Mouse (Mus musculus) brain, adult 2 months (tissue): ENCODE results near the gene Ptf1a.

ENCODE experiments used
- DNase-seq: peaks from one replicate; pipeline ENCODE4 v3.0.0; 2011; ENCODE audit warnings: low read depth, low spot score

The Ptf1a gene

DNA sequence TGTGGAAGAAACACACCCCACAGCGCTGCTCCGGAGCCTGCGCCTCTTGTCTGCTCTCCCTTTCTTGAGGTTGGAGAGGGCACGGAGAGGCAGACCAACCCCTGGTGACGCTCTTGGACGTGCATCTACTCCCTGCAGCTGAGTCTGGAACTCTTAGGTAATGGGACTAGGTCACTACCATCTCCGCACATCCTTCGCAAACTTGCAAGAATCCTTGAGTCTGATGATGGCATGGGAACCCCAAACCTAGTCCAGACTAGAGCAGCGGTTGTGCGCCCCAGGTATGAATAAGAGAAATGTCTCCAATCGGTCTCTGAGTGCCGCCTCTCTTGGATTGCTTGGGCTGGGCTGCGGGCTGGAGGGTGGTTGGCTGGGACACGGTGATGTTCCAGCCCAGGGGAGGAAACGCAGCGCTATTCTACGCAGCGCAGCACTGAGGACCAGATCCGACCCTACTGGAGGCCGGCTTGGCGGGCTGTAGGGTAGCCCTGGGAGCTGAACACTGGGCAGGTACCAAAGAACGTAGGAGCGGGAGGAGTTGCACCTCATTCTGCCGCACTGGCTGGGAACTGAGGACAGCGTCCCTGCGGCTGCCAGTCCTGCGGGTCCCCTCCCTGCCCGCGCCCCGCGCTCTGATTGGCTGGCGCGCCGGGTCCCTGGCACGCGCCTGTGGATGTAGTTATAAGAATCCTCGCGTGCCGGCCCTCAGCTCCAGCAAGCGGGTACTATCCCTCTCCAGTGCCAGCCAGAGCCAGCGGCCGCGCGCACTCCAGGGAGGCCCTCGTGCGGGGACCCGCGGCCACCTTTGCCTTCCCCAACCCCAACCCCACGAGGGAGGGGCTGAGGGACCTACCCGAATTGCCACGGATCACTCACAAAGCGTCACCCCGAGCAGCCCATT lies at the start of gene Ptf1a:
Gene Ptf1a, plus strand, starts transcription at position 733 of the 901 bp plus-strand sequence.
- DNase-seq: no peak

DNA sequence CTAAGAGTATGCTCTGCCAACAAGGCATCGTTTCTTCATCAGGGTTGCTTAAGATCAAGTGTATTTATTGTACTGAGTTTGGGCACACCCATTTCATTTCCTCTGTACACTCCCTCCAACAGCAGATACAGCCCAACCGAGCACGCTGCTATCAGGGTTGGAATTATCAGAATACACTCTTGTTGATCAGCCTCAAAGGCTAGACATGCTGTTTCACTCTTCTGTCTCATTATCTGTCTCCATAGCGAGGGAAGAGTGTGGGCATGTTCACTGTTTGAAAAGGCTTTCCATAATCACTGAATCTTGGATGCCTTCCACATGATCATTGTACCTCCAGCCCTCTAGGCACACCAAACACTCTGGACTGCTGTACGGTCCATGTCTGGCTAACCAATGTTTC lies 40.1 kb upstream of the Ptf1a start:
- DNase-seq: no peak

DNA sequence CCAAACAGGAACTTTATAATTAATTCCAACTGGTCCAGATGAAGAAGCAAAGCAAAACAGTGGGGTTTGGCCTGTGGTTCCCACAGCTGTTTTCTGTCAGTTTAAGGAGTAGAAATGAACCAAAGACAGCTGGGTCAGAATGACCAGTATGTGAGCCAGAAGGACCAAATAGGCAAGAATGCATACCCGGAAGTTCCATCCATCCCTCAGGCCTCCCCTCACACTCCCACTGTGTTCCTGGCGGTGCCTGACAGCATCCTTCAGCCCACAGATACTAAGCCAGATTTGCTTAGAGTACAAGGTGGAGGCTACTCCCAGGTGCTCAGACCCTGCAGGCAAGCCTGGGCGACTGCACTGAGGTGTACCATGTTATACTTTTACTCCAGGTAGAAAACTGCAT lies 38.9 kb upstream of the Ptf1a start:
- DNase-seq: no peak

DNA sequence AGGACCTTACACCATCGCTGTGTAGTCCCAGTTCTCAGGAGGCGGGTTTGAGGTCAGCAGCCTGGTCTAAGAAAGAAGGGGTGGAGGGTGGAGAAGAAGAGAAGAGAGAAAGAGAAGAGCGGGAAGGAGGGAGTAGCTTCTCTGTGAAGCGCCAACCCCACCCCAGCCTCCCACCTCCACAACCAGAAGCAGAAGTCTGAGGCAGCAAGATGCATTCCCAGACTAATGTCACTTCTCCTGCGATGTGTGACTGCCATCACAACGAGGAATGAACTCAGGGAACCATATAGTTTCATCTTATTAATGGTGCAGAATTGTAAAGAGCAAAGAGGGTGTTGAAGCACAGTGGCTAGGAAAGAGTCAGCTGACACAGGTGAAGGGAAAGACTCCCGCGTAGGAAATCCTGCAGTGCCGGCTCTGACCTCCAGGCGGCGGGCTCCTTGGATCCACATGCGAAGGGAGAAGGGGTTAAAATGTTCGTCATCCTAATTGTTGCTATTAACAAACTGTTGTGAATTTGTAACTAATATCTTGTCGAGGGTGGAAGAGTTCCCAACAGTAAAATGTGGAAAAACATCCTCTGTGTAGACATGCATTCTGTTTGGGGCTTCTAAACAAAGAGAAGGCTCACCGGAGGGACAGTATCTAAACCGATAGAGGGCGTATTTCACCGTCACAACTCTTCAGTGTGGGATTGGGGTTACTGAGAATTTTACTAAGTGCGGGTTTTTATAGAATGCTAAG lies 31.1 kb upstream of the Ptf1a start:
- peak; percentile 69 for DNase-seq

DNA sequence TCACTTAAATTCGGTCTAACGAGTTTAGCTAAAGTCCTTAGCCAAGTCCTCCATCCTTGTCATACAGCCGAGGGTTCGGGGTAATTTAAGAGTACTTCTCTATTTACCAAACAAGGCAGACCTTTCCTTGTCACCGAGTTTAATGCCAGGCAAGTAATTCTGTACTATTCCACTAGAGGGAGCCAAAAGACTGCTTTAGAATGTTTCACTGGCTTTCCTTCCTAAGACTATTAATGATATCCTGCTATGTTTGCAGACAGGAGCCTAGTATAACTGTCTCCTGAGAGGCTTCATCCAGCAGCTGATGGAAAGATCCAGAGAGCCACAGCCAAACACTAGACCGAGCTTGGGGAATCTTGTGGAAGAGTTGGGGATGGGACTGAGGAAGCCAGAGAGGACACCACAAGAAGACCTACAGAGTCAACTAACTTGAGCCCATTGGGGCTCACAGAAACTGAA lies 30.4 kb upstream of the Ptf1a start:
- DNase-seq: peak; percentile 85

DNA sequence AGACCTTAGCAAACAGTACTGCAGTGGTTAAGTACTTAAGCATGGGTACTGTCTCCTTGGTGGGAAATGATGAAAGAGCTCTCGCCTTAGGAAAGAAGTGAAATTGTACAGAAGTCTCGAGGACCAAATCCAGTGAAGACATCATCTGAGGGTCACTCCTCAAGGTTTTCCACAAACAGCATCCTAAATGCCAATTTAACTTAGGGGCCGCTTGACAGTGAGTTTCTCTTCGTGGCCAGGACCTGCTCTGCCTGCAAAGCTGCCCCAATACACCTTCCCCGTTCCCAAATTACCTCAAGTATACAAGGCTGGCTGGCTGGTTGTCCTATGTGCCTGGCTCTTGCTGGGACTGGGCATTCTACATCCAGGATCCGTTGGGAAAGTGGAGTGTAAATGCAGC lies 29.4 kb upstream of the Ptf1a start:
- no peak for DNase-seq

DNA sequence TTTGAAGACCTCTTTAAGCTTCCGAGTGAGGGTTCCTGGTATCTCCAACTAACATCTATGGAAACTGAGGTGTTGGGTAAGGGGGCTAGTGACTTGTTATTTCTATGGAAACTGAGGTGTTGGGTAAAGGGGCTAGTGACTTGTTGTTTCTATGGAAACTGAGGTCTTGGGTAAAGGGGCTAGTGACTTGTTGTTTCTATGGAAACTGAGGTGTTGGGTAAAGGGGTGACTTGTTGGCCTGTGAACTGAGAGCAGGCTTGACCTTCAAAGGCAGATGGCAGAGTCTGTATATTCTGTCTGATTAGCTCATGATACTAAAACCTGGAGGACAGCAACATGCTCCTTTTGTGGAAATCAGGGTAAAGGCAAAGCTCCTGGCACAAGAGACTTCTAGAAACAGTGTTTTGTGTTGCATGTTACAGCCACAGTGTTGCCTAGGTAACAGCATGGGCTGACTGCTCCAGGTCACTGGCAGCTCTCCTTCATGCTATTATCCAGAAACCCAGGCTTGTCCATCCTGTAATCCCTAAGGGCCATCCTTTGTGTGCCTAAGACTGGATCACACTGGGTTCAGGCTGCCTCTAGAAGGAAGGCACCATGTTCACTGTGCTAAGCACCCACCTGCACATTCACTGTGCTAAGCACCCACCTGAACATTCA lies 25.6 kb upstream of the Ptf1a start:
- DNase-seq: no peak

DNA sequence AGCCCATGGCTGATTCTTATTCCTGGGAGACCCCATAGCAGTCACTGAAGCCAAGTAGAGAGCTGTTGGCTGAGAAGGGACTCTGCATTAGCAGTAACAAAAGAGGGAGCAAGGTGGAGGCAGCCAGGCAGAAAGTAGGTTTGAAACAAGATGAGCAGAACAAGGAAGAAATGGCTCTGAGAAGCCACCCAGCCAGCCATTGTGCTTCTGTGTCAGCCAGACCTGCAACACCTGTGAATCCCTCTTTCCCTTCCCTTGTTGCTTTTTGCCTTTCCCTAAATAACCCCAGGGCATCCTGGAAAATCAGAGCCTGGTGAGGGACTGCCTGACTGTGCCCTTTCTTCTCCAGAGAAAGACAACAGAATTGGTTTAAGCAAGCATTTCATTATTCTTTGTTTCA lies 23.2 kb upstream of the Ptf1a start:
- DNase-seq: no peak

DNA sequence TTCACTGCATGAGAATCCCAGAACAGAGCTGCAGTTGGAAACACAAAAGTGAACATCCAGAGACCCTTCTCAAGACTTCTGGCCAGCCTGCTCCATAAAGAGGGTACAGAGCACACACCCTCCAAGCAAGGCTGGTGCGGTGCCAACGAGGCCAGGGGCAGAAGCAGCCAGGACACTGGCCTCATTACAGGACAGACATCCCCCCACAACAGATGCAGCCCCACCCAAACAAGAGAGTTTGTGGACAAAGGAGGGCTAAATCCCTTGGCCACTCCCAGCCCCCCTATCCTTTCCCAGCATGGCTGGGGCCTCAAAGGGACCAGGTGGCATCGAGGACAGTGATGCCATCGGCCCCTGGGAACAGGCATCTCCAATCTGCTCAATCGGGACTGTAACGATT lies 22.4 kb upstream of the Ptf1a start:
- DNase-seq: no peak

DNA sequence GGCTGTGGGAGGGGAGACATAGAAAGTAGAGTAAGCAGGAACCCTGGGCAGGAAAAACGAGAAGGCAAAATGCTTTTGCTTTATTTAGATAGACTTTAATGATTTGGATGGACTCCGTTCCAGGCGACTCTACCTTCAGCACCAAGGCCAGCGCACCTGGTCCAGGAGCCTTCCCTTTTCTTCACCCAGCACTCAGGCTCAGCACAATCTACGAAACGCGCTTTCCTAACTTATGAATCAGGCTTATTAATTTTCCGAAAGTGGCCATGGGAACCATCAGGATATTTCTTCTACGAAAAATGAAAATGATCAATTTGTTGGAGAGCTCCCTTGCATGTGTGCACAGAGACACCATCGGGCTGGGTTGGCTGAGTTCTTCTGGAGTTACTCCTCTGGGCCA lies 16.4 kb upstream of the Ptf1a start:
- DNase-seq: no peak

DNA sequence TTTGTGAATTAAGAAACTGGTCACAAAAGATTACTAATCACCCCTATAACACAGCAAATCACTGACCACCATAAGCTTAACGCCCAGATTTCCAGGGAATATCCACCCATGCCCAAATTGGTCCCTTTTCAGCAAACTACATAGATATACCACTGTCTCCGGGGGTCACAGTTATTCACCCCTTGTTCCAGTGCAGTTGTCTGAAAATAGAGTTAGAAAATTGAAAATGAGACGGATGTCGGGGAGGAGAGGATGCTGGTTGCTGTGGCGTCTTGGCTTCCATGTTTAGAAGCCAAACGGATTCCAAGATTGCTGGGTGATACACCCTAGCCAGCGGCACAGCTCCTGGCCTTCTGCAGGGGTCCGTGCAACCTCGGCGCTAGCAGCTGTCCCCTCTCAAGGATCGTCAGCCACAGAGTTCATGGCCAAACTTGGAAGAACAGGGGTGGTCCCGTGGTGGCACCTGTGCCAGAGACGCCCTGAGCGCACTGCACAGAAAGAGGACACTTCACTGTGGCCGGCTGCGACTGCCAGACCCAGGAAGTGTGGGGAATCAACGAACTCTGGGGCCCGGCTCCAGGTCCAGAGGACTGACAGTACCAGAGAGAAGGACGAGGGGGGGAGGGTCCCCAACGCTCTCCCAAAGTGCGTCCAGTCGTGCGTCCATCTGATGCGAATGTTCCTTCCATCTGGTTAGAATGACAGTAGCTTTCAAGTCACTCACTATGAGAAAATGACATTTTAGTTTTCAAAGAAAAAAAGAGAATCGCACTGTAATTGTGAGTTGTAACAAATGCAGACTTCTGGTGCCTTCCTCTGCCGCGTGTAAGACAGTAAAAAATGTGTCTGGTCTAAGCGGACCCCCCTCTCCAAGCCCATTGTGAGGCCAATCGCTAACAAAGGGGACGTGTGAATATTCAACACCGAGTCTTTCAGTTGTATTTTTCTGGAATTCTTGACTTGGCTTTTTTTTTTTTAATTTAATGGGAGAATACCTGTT lies 15.5 kb upstream of the Ptf1a start:
- DNase-seq: no peak

DNA sequence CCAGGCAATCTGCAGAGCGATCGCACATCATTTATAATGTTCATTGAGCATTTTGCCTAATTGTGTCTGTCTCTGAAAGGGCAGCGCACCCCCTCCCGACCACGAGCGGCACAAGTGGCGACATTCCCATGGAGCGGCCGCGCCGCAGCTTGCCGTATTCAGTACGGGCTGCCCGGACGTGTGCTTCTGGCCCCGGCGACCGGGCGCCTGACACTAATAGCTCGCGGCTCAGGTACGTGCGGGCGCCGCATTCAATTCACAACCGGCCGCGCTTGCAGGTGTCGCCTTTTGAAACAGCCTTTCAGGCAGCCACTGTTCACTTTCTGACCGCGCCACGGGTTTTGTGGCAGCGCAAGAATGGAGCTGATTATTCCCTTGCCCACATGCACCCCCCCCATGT lies 14.7 kb upstream of the Ptf1a start:
- no peak for DNase-seq

DNA sequence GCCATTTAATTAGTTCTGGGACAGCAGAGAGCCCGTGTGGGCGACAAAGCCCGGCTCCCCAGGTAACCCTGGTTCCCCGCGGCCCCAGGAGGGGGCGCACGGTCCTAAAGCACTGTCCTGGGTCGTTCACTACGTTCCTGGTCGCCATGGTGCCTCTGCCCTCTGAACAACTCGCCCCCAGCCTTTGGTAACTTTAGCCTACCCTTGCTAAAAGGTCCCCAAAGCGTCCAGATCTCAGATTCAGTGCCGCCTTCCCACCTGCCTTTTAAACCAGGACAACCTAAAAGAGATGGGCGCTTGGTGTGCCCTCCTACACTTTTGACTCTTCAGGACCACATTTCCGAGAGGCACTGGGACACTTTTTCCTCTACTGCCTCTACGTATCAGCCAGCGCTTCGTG lies 14.3 kb upstream of the Ptf1a start:
- no peak for DNase-seq

DNA sequence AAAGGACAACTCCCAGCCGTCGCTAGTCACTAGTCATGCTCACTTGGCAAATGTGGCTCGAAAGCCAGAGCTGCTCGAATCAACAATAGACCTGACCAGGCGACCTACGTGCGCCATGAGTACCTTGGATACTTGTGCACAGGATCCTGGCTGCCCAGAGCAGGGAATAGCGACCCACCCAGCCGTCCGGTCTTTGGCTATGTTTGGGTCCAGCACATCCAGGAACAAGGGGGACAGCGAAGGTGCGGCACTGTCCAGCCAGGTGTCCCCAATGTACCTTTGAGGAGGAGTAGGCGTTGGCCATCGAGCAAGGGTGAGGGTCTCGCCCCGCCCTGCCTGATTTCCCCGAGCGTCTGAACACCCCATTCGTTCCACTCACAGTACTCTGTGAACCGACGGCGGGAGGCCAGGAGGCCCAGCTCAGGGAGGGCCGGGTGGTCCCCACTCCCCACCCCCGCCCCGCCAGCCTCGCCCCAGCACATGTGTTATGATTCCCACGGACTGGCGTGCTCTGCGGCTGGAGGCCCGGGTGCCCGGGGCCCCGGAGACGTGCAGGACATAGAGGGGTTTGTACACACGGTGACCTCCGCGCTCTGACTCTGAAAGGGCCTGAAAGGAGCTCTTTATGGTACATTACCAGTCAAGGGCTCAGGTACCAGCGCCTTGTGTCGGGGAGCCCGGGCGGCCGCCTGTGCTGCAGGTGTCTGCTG lies 13.7 kb upstream of the Ptf1a start:
- DNase-seq: no peak

DNA sequence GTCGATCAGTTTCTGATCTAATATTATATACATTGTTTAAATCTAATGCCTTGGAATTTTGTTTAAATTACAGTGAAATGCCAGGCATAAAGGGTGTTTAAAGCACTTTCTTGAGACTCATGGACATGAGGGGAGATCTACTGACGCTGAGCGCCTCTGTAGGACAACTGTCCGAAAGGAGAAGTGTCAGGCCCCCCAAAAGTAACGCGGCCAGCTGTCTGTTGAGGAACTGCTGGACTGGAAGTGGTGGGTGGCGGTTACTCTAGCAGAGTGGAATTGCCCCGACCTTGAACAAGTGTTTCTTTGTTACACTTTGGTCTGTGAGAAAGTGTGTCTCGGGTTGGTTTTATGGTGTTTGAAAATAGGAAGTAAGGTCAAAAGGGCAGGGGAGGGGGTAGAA lies 1.1 kb upstream of the Ptf1a start:
- no peak for DNase-seq

DNA sequence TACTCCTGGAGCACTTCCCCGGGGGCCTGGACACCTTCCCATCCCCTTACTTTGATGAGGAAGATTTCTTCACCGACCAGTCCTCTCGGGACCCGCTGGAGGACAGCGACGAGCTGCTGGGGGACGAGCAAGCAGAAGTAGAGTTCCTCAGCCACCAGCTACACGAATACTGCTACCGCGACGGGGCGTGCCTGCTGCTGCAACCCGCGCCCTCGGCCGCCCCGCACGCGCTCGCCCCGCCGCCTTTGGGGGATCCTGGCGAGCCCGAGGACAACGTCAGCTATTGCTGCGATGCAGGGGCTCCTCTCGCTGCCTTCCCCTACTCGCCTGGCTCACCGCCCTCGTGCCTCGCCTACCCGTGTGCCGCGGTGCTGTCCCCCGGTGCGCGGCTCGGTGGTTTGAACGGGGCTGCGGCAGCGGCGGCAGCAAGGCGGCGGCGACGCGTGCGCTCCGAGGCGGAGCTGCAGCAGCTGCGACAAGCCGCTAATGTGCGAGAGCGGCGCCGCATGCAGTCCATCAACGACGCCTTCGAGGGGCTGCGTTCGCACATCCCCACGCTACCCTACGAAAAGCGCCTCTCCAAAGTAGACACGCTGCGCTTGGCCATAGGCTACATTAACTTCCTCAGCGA lies 523 bp downstream of the Ptf1a start:
- DNase-seq: peak; percentile 7

DNA sequence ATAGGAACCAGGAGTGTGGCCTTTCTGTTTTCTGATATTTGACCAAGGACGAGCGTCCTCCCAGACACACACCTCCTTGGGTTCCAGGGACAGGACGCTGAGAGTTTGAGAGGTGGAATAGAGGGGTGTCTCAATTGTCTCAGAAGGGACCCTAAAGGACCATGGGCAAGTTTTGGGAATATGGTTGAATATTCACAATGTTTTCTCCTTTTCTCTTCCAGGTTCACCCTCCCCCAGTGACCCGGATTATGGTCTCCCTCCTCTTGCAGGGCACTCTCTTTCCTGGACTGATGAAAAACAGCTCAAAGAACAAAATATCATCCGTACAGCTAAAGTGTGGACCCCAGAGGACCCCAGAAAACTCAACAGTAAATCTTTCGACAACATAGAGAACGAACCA lies 1.3 kb downstream of the Ptf1a start:
- DNase-seq: no peak

DNA sequence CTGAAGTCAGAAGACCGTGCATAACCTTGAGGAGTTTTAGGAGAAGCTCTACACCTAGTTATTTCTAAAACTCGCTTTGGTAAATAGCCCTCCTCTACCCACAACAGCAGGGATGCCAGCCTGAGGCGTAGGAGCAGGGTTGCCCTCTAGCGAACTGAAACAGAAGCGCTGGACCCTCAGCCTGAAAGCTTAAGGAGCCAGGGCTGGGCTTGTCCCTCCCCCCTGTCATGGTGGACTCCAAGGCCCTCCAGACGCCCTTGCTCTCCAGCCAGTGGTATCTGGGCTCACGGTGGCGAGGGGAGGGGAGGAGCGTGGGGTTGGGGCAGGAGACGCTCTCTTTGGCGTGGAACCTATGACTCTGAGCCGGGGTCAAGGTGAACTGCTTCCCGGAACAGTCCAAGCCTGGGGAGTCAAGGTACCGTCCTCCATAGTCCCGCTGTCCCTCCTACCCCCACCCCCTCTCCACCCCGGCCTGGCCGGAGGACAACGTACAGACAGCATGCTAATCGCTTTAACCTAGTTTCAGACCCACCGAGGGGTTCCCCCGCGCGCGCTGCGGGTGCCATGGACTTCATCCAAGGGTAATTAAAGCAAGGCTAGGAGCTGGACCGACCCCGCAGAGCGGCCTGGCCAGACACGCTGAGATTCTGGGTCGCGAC lies 2.7 kb downstream of the Ptf1a start:
- peak; percentile 22 for DNase-seq

DNA sequence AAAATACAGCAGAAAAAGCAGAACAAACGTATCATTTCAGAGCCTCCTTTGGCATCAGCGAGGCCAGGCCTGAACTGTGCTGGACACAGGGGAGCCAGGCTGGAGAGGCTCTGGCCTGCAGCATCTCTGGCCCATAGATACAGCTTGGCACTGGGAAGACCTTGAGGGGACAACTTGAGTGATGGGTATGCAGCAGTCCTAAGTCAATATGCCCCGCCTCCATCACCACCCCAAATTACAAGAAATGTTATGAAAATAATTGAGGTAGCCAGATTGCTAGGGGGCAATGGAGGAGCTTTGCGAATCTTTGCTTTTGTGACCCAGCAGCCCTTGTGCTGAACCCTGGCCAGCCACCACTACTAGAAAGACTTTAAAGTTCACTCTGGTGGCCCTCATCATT lies 3.8 kb downstream of the Ptf1a start:
- no peak for DNase-seq
